Mouse (Mus musculus) midbrain, embryonic 15.5 days (tissue): ENCODE measurements around the gene Add3. TPM values are rescaled to one million over a fixed set of nuclear protein-coding genes. Genes with fewer than 3 reads are reported as not detected.
A peak's percentile ranks its signal among the peaks of the same experiment; 100 is the strongest.
"Not testable (repeated sequence)": the region's sequence is repeated elsewhere in the genome, so short reads cannot be mapped to it uniquely, and the experiment has no call there.

Experiments
- ATAC-seq: fragments of 200-750 bp; cut with Nextera tagmentation; replicated peaks from 2 replicates; pipeline ENCODE4 v1.8.0; 2017; ENCODE audit warnings: moderate TSS enrichment
- H3K27ac ChIP-seq: fragments of 300-500 bp; sonication (generic); 2 replicates; pipeline ENCODE4 v1.5.1; 2015; ENCODE audit warnings: mild to moderate bottlenecking, inconsistent platforms
- H3K27me3 ChIP-seq: fragments of 300-500 bp; sonication (generic); replicated peaks from 2 replicates; pipeline ENCODE4 v1.6.1; 2015; ENCODE audit warnings: inconsistent platforms
- H3K36me3 ChIP-seq: fragments of 300-500 bp; sonication (generic); replicated peaks from 2 replicates; pipeline ENCODE4 v1.6.1; 2015; ENCODE audit warnings: inconsistent platforms
- H3K4me1 ChIP-seq: fragments of 300-500 bp; sonication (generic); 2 replicates; pipeline ENCODE4 v1.6.1; 2015; ENCODE audit warnings: inconsistent platforms
- H3K4me2 ChIP-seq: fragments of 300-500 bp; sonication (generic); 2 replicates; pipeline ENCODE4 v1.6.1; 2015; ENCODE audit warnings: inconsistent platforms, mild to moderate bottlenecking, moderate library complexity
- H3K4me3 ChIP-seq: fragments of 300-500 bp; sonication (generic); 2 replicates; pipeline ENCODE4 v1.5.1; 2015; ENCODE audit warnings: mild to moderate bottlenecking, inconsistent platforms
- H3K9ac ChIP-seq: fragments of 300-500 bp; sonication (generic); 2 replicates; pipeline ENCODE4 v1.6.1; 2015; ENCODE audit warnings: mild to moderate bottlenecking, inconsistent platforms
- H3K9me3 ChIP-seq: fragments of 300-500 bp; sonication (generic); 2 replicates; pipeline ENCODE4 v1.6.1; 2016; ENCODE audit warnings: inconsistent platforms
- WGBS: fragments of 180-500 bp; shearing (Covaris S2); methylation state at CpG from one replicate; pipeline ENCODE4 v1.1.7; 2015; ENCODE audit warnings: mixed read lengths; 5-methylcytosine and 5-hydroxymethylcytosine counted together
- polyA plus RNA-seq: library from polyadenylated mRNA; unstranded; fragments of >200 nt; fragmentation: Nextera tagmentation; extraction: Ambion mirVana; gene quantifications from 2 replicates; pipeline ENCODE4 v1.2.1, GENCODE M21; 2015

Gene Add3
- polyA plus RNA-seq, 1 experiment from 2014 or later = 30.2 TPM

- WGBS = 86% methylated on average over 2 of the region's 2 CpGs
- Histone ChIP-seq H3K27ac (no peak overlapping the region), H3K9me3 (no peaks in the 10 kb centered on the region), H3K4me3 (no peak overlapping the region), H3K36me3 (no peaks in the 10 kb centered on the region), H3K4me2 (no peak overlapping the region), H3K9ac (no peak overlapping the region), H3K4me1 (no peaks in the 10 kb centered on the region), H3K27me3 (no peaks in the 10 kb centered on the region)
- ATAC-seq = no peak
These were observed 75.1 kb downstream of the Add3 start for GRCm38 (mm10) chr19:53215352-53215751.

GRCm38 (mm10) chr19:53216761-53217538 is 76.7 kb downstream of the Add3 start:
- WGBS = 87% methylated on average over 18 of the region's 18 CpGs
- no peaks in the 10 kb centered on the region for H3K4me1 ChIP-seq
- H3K27me3 ChIP-seq = no peaks in the 10 kb centered on the region
- no peaks in the 10 kb centered on the region for H3K36me3 ChIP-seq
- no peak for ATAC-seq
- no peaks in the 10 kb centered on the region for H3K9me3 ChIP-seq
- no peak overlapping the region for H3K4me3 ChIP-seq
- no peak overlapping the region for H3K27ac ChIP-seq
- no peak overlapping the region for H3K4me2 ChIP-seq
- H3K9ac ChIP-seq = no peak overlapping the region

GRCm38 (mm10) chr19:53217837-53218236 is 77.6 kb downstream of the Add3 start:
- no peaks in the 10 kb centered on the region for H3K9me3 ChIP-seq
- H3K27ac ChIP-seq = no peak overlapping the region
- ATAC-seq = no peak
- 80% methylated on average over 8 of the region's 8 CpGs for WGBS
- H3K36me3 ChIP-seq = no peaks in the 10 kb centered on the region
- H3K4me3 ChIP-seq = no peak overlapping the region
- no peak overlapping the region for H3K9ac ChIP-seq
- no peaks in the 10 kb centered on the region for H3K27me3 ChIP-seq
- no peak overlapping the region for H3K4me2 ChIP-seq
- no peaks in the 10 kb centered on the region for H3K4me1 ChIP-seq

- Histone ChIP-seq H3K36me3 (no peaks in the 10 kb centered on the region), H3K9ac (peak overlapping the region; percentile 6; the same call in 1 of the 2 replicates), H3K4me2 (no peak overlapping the region), H3K27me3 (no peaks in the 10 kb centered on the region), H3K27ac (no peak overlapping the region), H3K4me1 (no peaks in the 10 kb centered on the region), H3K9me3 (no peaks in the 10 kb centered on the region), H3K4me3 (no peak overlapping the region)
- no peak for ATAC-seq
- 75% methylated on average over 3 of the region's 3 CpGs for WGBS
These were observed 79.1 kb downstream of the Add3 start for GRCm38 (mm10) chr19:53219305-53219704.

GRCm38 (mm10) chr19:53221186-53221585 is 80.9 kb downstream of the Add3 start:
- Histone ChIP-seq H3K9me3 (no peaks in the 10 kb centered on the region), H3K4me1 (no peaks in the 10 kb centered on the region), H3K4me2 (no peak overlapping the region), H3K27ac (no peak overlapping the region), H3K27me3 (no peaks in the 10 kb centered on the region), H3K9ac (no peak overlapping the region), H3K36me3 (no peaks in the 10 kb centered on the region), H3K4me3 (no peak overlapping the region)
- 97% methylated on average over 3 of the region's 3 CpGs for WGBS
- no peak for ATAC-seq

GRCm38 (mm10) chr19:53225249-53226070 is 85.2 kb downstream of the Add3 start:
- ATAC-seq, H3K9ac ChIP-seq: not testable (repeated sequence)
- WGBS = 92% methylated on average over 2 of the region's 2 CpGs

GRCm38 (mm10) chr19:53226651-53227050 is 86.4 kb downstream of the Add3 start:
- Histone ChIP-seq H3K27ac (no peak overlapping the region), H3K27me3 (no peaks in the 10 kb centered on the region), H3K9me3 (no peaks in the 10 kb centered on the region), H3K9ac (no peak overlapping the region), H3K4me1 (no peaks in the 10 kb centered on the region), H3K4me3 (no peak overlapping the region), H3K36me3 (no peaks in the 10 kb centered on the region), H3K4me2 (no peak overlapping the region)
- WGBS = 87% methylated on average over 13 of the region's 13 CpGs
- ATAC-seq = no peak

More at GRCm38 (mm10) chr19:53225249-53226070, 85.2 kb downstream of the Add3 start:
- not testable (repeated sequence) for H3K27ac ChIP-seq, H3K9me3 ChIP-seq, H3K27me3 ChIP-seq, H3K4me1 ChIP-seq, H3K4me3 ChIP-seq, H3K4me2 ChIP-seq, H3K36me3 ChIP-seq

GRCm38 (mm10) chr19:53228064-53228794 is 88.0 kb downstream of the Add3 start:
- no peak for ATAC-seq
- Histone ChIP-seq H3K9ac (no peak overlapping the region), H3K9me3 (no peaks in the 10 kb centered on the region), H3K27me3 (no peaks in the 10 kb centered on the region), H3K4me2 (no peak overlapping the region), H3K27ac (no peak overlapping the region), H3K4me3 (no peak overlapping the region), H3K36me3 (no peaks in the 10 kb centered on the region), H3K4me1 (no peaks in the 10 kb centered on the region)
- 84% methylated on average over 7 of the region's 7 CpGs for WGBS

GRCm38 (mm10) chr19:53230942-53231815 is 90.9 kb downstream of the Add3 start:
- Histone ChIP-seq H3K36me3 (no peaks in the 10 kb centered on the region), H3K4me2 (no peak overlapping the region), H3K4me3 (no peak overlapping the region), H3K27ac (no peak overlapping the region), H3K9me3 (no peaks in the 10 kb centered on the region), H3K9ac (no peak overlapping the region), H3K4me1 (no peaks in the 10 kb centered on the region), H3K27me3 (no peaks in the 10 kb centered on the region)
- no peak for ATAC-seq
- WGBS = 76% methylated on average over 11 of the region's 11 CpGs

- Histone ChIP-seq H3K4me3 (no peak overlapping the region), H3K27ac (no peak overlapping the region), H3K4me2 (no peak overlapping the region), H3K4me1 (no peaks in the 10 kb centered on the region), H3K27me3 (no peaks in the 10 kb centered on the region), H3K9ac (no peak overlapping the region), H3K9me3 (no peaks in the 10 kb centered on the region), H3K36me3 (no peaks in the 10 kb centered on the region)
- 94% methylated on average over 7 of the region's 7 CpGs for WGBS
- no peak for ATAC-seq
These were observed 93.3 kb downstream of the Add3 start for GRCm38 (mm10) chr19:53233586-53233985.

- 87% methylated on average over 6 of the region's 6 CpGs for WGBS
- H3K4me2 ChIP-seq = no peak overlapping the region
These were observed 101.6 kb downstream of the Add3 start for GRCm38 (mm10) chr19:53241806-53242205.

More at GRCm38 (mm10) chr19:53241806-53242205, 101.6 kb downstream of the Add3 start:
- no peaks in the 10 kb centered on the region for H3K4me1 ChIP-seq
- no peaks in the 10 kb centered on the region for H3K36me3 ChIP-seq
- no peak for ATAC-seq
- H3K4me3 ChIP-seq = no peak overlapping the region
- H3K27ac ChIP-seq = no peak overlapping the region
- H3K27me3 ChIP-seq = no peaks in the 10 kb centered on the region
- no peaks in the 10 kb centered on the region for H3K9me3 ChIP-seq
- H3K9ac ChIP-seq = no peak overlapping the region
